Mouse (Mus musculus) heart, postnatal 0 days (tissue): ENCODE measurements around the gene Cbx2.

Experiments used
- CTCF ChIP-seq: IDR thresholded peaks from 2 replicates; pipeline ENCODE4 v1.5.1; 2016; ENCODE audit warnings: antibody characterized with exemption, control low read depth, low read depth
- EP300 ChIP-seq: IDR thresholded peaks from 2 replicates; pipeline ENCODE4 v1.6.1; 2016; ENCODE audit warnings: antibody characterized with exemption, low read depth

DNA sequence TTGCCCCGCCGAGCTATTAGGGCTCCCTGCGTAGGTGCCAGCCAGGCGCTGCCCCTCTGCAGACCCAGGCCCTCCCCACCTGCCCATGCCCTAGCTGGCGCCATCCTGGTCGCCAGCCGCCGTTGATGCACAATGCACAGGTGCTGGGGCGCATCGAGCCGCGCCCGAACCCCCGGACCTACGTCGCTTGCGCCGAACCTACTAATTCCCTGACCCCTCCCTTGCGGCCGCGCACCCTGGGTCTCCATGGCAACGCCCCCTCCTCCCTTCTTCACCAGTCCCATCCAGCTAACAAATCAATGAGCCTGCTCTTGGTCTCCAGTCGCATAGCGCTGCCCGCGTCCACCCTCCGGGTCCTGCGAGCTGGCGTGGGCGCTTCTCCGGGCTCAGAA, 18.6 kb downstream of the Cbx2 start:
- TF ChIP-seq CTCF (no peak), EP300 (no peak; the same call in 1 of the 2 replicates)
